Mouse (Mus musculus) heart, postnatal 36 days (tissue): ENCODE measurements at regions not wholly inside any gene's neighbourhood (a gene's known extent, or its start where the extent isn't known, plus 50 kb on each side); places are given as distances from the start of the nearest gene placed in this dataset.

Experiments
- DNase-seq, 2 experiments: peaks; one replicate each; pipeline ENCODE4 v3.0.0; 2021 to 2022
- intact Hi-C: fragments of 180-260 bp; cut with DNase I; formaldehyde crosslinking; loops from one replicate; pipeline ENCODE4 v1.15.1; 2025

GRCm38 (mm10) chr13:90310482-90310881, 221.1 kb upstream of the Xrcc4 start:
- intact Hi-C loops = no loop called here
- no peak for DNase-seq

GRCm38 (mm10) chr13:90300481-90300880, 211.1 kb upstream of the Xrcc4 start:
- DNase-seq = peak in 1 of 2 experiments; percentile 2
- intact Hi-C loops = no loop called here

- intact Hi-C loops = no loop called here
- no peak for DNase-seq
Observed at GRCm38 (mm10) chr13:90294648-90295007, 205.2 kb upstream of the Xrcc4 start.

DNA sequence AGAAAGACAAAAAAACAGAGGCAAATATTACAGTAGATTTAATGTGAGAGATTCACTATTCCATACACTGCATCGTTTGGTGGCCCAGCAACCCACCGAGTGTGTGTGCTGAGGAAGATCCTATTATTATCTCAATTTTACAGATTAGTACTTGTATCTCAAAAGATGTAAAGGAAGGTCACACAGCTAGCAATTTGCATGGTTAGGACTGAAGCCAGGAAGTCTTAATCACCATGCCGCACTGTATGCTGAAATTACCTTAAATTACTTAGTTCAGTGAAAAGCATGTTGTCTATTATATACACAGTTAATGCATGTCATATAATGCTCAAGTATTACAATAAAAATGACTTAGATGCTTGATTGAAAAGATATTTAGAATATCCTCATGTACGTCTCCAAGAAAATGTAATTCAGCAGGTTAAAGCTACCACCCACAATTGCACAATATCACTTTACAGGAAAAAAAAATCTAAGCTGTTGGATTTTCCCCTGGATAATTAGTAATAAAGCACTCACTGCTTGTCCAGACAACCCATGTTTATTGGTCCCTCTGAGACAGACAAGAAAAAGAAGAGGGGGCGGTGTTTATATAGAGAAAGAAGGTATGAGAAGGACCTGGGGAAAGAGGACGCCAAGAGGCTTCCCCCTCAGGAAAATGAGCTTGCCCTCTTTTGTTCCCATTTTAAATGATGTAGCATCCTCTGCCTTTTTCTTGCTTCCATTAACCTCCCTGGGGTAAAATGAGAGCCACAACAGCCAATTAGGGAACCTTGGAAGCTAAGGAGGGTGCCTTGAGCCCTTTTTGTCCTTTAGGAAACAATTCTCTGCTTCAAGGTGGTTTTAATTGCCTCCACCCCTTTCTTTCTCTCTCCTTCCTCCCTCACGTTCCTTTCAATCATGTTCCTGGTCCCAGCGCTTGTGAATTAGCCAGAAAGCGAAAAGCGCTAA, 204.6 kb upstream of the Xrcc4 start:
- intact Hi-C loops = no loop called here
- no peak for DNase-seq

DNA sequence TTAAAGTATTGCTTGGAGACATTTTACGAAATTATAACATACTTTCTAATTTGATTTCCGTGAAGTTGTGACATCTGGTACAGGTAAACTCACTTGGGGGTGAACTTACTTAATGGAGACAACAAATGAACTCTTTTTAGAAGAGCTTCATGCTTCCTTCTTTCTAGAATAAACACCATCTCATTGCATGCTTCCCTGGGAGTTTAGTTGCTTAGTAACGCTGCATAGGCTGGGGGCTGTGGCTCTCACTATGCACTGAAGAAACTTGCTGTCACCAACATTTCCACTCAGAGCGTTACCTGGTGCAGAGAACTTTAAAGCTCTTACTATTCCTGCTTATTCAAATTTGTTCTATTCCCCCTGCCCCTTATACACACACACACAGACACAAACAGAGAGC, 203.5 kb upstream of the Xrcc4 start:
- no peak for DNase-seq
- intact Hi-C loops = no loop called here

DNA sequence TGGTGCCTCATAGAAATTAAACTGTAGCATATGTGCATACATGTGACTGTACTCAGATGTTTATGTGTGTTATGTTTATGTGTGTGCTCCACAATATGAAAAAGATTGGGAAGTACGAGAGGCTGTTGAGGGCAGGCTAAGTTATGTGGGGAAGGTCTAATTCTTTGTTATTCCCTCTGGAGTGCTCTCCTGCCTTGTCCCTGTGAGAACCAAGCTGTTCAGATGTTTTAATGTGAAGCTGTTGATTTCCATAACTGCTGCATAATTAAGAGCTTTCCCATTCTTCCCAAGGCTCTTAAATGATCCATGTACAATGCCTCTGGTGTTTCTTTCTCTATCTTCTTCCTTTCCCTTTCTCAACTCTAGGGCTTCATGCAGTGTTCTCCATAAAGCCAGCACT, 202.7 kb upstream of the Xrcc4 start:
- no peak for DNase-seq
- intact Hi-C loops = no loop called here

DNA sequence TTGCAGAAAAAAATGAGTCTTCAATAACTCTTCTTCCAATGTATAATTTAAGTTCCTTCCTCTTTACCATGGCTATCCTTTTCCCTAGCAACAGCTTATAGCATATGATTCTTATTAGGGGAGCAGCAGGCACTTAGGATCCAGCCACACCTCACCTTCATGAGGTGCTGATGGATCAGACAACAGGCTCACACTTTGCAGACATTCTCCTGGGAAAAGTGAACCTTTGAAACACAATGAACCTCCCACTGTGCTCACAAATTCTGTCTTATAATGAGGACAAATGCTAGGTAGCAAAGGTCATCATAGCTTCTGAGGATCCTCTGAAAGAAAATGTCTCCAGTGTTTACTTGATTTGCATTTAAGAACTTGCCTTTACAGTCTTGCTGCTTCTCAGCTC, 191.6 kb upstream of the Xrcc4 start:
- no peak for DNase-seq
- intact Hi-C loops = no loop called here

GRCm38 (mm10) chr13:90279786-90280382, 190.5 kb upstream of the Xrcc4 start:
- DNase-seq = no peak
- intact Hi-C loops = no loop called here

- intact Hi-C loops = no loop called here
- peak; percentile 2 to 3 for DNase-seq
Observed at GRCm38 (mm10) chr13:90279355-90279754, 189.9 kb upstream of the Xrcc4 start.

DNA sequence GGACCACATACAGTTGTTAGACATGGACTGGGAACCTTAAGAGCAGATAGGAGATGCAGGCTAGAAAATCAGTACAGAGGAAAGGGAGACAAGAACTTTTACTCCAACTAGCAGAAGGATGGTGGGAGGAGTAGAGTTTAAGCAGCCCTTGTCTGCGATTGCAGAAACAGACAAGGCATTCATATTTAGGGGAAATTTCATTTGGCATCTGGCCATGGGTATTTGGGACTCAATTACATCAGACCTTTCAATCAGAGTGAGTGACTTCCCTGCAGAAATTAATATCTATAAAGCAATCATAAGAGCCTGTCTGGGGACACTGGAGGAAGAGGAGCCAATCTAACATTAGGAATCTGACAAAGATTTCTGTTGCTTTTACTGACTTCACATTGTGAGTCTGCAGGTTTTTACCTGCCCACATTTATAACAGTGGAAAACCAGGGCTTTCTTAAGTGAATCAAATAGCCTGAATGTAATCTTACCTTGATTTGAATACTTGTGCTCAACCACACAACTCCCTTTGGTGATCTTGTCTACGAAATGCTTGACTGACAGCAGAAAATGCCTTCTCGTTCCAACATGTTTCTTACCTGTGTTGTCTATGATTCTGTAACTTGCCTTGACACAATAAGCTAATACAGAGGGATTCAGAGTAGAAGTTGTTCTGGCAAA, 169.8 kb upstream of the Xrcc4 start:
- intact Hi-C loops = no loop called here

GRCm38 (mm10) chr13:90252981-90253380, 163.6 kb upstream of the Xrcc4 start:
- no peak for DNase-seq
- intact Hi-C loops = no loop called here

More for the DNA sequence above, 169.8 kb upstream of the Xrcc4 start:
- DNase-seq = no peak

- no peak for DNase-seq
- intact Hi-C loops = no loop called here
Observed at GRCm38 (mm10) chr13:90245997-90246765, 156.8 kb upstream of the Xrcc4 start.

DNA sequence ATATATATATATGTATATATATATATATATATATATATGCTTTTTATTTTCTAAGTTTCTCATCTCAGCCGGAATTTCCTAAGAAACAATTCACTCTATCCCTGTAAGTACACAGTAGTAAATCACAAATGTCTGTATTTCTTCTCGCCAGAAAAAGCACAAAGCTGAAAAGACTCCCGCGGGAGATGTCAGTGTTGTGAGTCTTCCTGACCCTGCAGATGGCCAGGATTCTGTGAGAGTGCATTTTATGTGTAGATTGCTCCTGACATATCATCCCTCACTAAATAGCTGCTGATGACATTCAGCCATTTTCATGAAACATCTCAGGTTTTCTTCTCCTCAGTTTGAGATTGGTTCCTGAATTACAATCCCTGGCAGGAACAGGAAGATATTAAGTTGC, 148.9 kb upstream of the Xrcc4 start:
- intact Hi-C loops = no loop called here
- no peak for DNase-seq

- no peak for DNase-seq
- intact Hi-C loops = no loop called here
Observed at GRCm38 (mm10) chr13:90233986-90234385, 144.6 kb upstream of the Xrcc4 start.

DNA sequence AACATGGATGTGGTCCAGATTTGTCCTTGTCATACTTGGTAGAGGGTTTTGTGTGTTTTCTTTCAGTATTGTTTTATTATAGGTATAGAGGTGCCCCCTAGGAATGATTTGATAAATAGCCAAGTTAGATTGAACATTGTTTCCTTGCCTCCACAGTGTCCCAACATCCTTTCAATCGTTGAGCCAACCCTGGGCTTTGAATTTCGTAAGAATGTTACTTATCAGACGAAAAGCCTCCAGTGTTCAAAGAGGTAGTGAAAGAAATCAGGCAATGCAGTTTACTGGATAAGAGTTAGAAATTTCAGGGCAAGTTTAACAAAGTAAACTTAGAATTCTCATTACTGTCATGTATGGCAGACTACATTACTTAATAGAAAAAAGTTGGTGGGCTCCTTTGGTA, 144.2 kb upstream of the Xrcc4 start:
- DNase-seq = no peak
- intact Hi-C loops = no loop called here

DNA sequence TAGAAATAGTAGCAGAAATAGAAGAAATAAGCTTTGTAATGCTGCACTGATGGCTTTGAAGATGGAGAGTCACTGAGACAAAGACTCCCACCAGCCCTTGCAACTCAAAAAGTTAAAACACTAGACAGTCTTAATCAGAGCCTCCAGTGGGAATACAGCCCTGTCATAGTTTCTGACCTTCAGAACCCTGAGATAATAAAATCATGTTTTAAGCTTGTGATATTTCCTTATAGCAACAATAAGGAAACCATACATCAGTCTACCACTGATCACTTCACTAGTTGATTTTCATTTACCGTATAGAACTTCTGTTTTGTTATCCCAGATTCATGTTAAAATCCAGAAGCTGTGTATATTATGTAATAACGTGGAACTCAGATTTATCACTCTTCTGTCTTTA, 139.7 kb upstream of the Xrcc4 start:
- no peak for DNase-seq
- intact Hi-C loops = no loop called here

- no peak for DNase-seq
- intact Hi-C loops = no loop called here
Observed at GRCm38 (mm10) chr13:90226212-90226611, 136.8 kb upstream of the Xrcc4 start.

GRCm38 (mm10) chr13:90212390-90212789, 123.0 kb upstream of the Xrcc4 start:
- DNase-seq = no peak
- intact Hi-C loops = no loop called here

- intact Hi-C loops = no loop called here
- no peak for DNase-seq
Observed at GRCm38 (mm10) chr13:90207875-90208274, 118.5 kb upstream of the Xrcc4 start.
